Mouse (Mus musculus) telencephalon, adult 2 months (tissue): ENCODE measurements around the gene Odr4.

Experiments used
- DNase-seq: peaks from one replicate; pipeline ENCODE4 v3.0.0-alpha.2; 2011; ENCODE audit warnings: low read depth, low spot score

The Odr4 gene

GRCm38 (mm10) chr1:150392638-150393487, at the start of gene Odr4, which contains the start of gene Tpr:
Gene Odr4 (minus strand): TSS chr1:150393080.
Gene Tpr (plus strand): TSS chr1:150392838.
- DNase-seq, result peak; percentile 99

- DNase-seq, result no peak
These were observed 48.9 kb upstream of the Odr4 start for GRCm38 (mm10) chr1:150441731-150442130.

GRCm38 (mm10) chr1:150438641-150439040, 45.8 kb upstream of the Odr4 start:
- DNase-seq, result no peak

GRCm38 (mm10) chr1:150426216-150426615, 33.3 kb upstream of the Odr4 start:
- no peak for DNase-seq

GRCm38 (mm10) chr1:150425665-150426064, 32.8 kb upstream of the Odr4 start:
- no peak for DNase-seq

- no peak for DNase-seq
These were observed 25.5 kb upstream of the Odr4 start for GRCm38 (mm10) chr1:150418426-150418825.

- no peak for DNase-seq
These were observed 23.1 kb upstream of the Odr4 start for GRCm38 (mm10) chr1:150416006-150416405.

- no peak for DNase-seq
These were observed 17.1 kb upstream of the Odr4 start for GRCm38 (mm10) chr1:150409996-150410395.

GRCm38 (mm10) chr1:150407285-150407684, 14.4 kb upstream of the Odr4 start:
- no peak for DNase-seq

GRCm38 (mm10) chr1:150404555-150404954, 11.7 kb upstream of the Odr4 start:
- no peak for DNase-seq

GRCm38 (mm10) chr1:150403914-150404313, 11.0 kb upstream of the Odr4 start:
- no peak for DNase-seq

- no peak for DNase-seq
These were observed 3.1 kb upstream of the Odr4 start for GRCm38 (mm10) chr1:150396001-150396400.

- no peak for DNase-seq
These were observed 590 bp upstream of the Odr4 start for GRCm38 (mm10) chr1:150393488-150393852.

GRCm38 (mm10) chr1:150391931-150392637, 796 bp downstream of the Odr4 start:
- no peak for DNase-seq

- no peak for DNase-seq
These were observed 3.3 kb downstream of the Odr4 start for GRCm38 (mm10) chr1:150389390-150390129.

GRCm38 (mm10) chr1:150387572-150387971, 5.3 kb downstream of the Odr4 start:
- no peak for DNase-seq

- no peak for DNase-seq
These were observed 8.7 kb downstream of the Odr4 start for GRCm38 (mm10) chr1:150384138-150384537.

- no peak for DNase-seq
These were observed 18.6 kb downstream of the Odr4 start for GRCm38 (mm10) chr1:150374247-150374646.

GRCm38 (mm10) chr1:150372895-150373294, 20.0 kb downstream of the Odr4 start:
- no peak for DNase-seq

GRCm38 (mm10) chr1:150360864-150361263, 32.0 kb downstream of the Odr4 start:
- DNase-seq, result no peak

- no peak for DNase-seq
These were observed 57.8 kb downstream of the Odr4 start for GRCm38 (mm10) chr1:150335111-150335510.

- DNase-seq, result no peak
These were observed 73.7 kb downstream of the Odr4 start, which contains the start of gene Pdc for GRCm38 (mm10) chr1:150319205-150319604. Gene Pdc (plus strand): TSS chr1:150319417.
